Mouse (Mus musculus) heart, adult 18-20 months (tissue): ENCODE results near the gene Slc45a3. TPM values are rescaled to one million over a fixed set of nuclear protein-coding genes. Genes with fewer than 3 reads are reported as not detected.

Experiments used
- DNase-seq, 2 experiments: peaks; one replicate each; pipeline ENCODE4 v3.0.0; 2021 to 2022; ENCODE audit warnings: mixed read lengths in 1 of 2
- total RNA-seq, 2 experiments: library from RNA; stranded (reverse); gene quantifications; 2 replicates each; pipeline ENCODE4 v1.2.3; 2021

The Slc45a3 gene
- total RNA-seq, 2 experiments from 2014 or later = 5.4 to 6.9 TPM

- no peak for DNase-seq
Measured at GRCm38 (mm10) chr1:132026925-132027646, 64.3 kb downstream of the Slc45a3 start.

- no peak for DNase-seq
Measured at GRCm38 (mm10) chr1:132027978-132028377, 65.2 kb downstream of the Slc45a3 start.

GRCm38 (mm10) chr1:132028413-132028812, 65.6 kb downstream of the Slc45a3 start:
- DNase-seq = no peak

- DNase-seq = no peak
Measured at GRCm38 (mm10) chr1:132030574-132030973, 67.8 kb downstream of the Slc45a3 start.

GRCm38 (mm10) chr1:132032172-132032571, 69.4 kb downstream of the Slc45a3 start:
- DNase-seq = no peak

Other genes starting within 250 kb of the Slc45a3 start
- gene Slc26a9, start 218.9 kb upstream of the Slc45a3 start, total RNA-seq = under 1 TPM in 1 of 2 experiments, not detected in 1; 0.15 TPM
- 1 to 10 TPM; 7.4 to 9.1 TPM for gene Pm20d1, start 165.6 kb upstream of the Slc45a3 start, total RNA-seq
- 10 to 100 TPM; 38.8 to 51.8 TPM for gene Slc41a1, start 135.5 kb upstream of the Slc45a3 start, total RNA-seq
- 10 to 100 TPM; 11.3 to 11.4 TPM for gene Rab29, start 95.7 kb upstream of the Slc45a3 start, total RNA-seq
- gene Nucks1, start 52.4 kb upstream of the Slc45a3 start, total RNA-seq = 10 to 100 TPM; 60.7 to 63.9 TPM
- 10 to 100 TPM; 77.4 to 82.0 TPM for gene Elk4, start 44.6 kb downstream of the Slc45a3 start, total RNA-seq
- gene Mfsd4a, start 105.1 kb downstream of the Slc45a3 start, total RNA-seq = 1 to 10 TPM; 5.1 to 6.9 TPM
- 10 to 100 TPM; 14.7 to 16.0 TPM for gene Cdk18, start 176.7 kb downstream of the Slc45a3 start, total RNA-seq
- gene Lemd1, start 228.5 kb downstream of the Slc45a3 start, total RNA-seq = not detected
- gene AC124108.1, start 228.5 kb downstream of the Slc45a3 start, total RNA-seq = under 1 TPM in 1 of 2 experiments, not detected in 1; 0.10 TPM